Mouse (Mus musculus) central nervous system, embryonic 11.5 days (tissue): ENCODE results near the gene Gm10408. TPM values are rescaled to one million over a fixed set of nuclear protein-coding genes. Genes with fewer than 3 reads are reported as not detected.

Experiments
- polyA plus RNA-seq: library from polyadenylated mRNA; depleted of rRNA; stranded (reverse); fragments of >200 nt; gene quantifications from 2 replicates; pipeline ENCODE4 v1.2.3, GENCODE M21; 2012; rRNA removed

Gene Gm10408
- not detected in 2 replicates for polyA plus RNA-seq

DNA sequence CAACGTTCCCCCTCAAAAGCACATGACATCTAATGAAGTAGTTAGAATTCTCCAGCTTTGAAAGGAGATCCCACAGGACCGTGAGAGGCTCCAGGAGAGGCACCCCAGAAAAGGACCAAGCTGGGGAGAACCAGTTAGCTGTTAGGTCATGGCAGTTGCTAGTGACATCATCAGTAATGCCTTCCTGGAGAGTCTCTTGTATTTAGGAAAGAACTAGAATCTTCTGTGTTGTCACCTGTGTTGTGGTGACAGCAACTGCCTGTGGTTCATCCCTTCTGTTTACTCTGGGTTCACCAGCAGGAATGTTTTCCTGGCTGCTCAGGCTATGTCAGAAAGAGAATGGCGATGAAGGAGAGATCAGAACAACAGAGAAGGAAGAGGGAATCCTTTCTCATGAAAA, at the start of gene Gm10408:
TSS of gene Gm10408 (plus strand) at position 301 of the 400 bp plus-strand sequence.

DNA sequence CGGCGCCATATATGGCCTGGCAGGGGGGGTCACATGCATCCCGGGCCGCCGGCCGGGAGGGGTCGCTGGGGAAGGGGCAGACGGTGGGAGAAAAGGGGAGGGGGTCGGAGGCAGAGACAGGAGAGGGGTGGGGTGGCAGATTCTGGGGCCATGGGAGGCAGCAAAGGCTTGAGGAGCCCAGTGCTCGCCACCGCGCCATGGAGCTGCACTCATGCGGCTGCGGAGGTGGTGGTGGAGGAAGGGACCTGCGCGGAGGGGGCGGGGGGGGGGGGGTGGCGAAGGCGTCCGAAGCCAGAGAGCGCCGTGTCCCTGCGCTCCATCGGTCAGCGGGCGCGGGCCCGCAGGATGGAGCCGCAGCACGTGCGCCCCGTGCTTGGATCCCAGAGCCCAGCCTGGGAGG, 36.9 kb upstream of the Gm10408 start, which contains the start of gene Gm10409:
TSS of gene Gm10409 (plus strand) at position 301 of the 400 bp plus-strand sequence.

DNA sequence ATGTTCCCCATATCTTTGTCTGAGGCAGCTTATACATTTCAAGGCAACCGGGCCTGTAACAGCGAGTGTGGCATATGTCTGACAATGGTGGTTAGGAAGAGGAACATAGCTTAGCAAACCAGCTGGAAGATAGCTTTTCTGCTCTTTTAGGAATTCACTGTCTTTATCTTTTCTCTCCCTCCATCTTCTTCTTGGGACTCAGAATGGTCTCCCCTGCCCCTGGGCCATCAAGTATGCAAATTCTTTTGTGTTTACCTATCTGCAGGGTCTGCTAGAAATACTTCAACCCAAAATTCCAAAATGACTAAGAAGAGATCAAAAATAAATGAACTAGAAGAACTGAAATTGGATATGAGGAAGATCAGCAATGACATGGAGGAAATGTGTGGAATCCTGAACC, 21.4 kb upstream of the Gm10408 start, which contains the start of gene Gm3005:
TSS of gene Gm3005 (plus strand) at position 301 of the 400 bp plus-strand sequence.

Other genes with a start within 250 kb of the Gm10408 start
- 3.3 and 5.2 TPM in 2 replicates for gene D830030K20Rik, start 240.9 kb upstream of the Gm10408 start, polyA plus RNA-seq
- gene Gm2956, start 116.8 kb upstream of the Gm10408 start, polyA plus RNA-seq: not detected in 2 replicates
- gene Gm10413, start 54.3 kb upstream of the Gm10408 start, polyA plus RNA-seq: not detected in 2 replicates
- gene Gm10409, start 36.8 kb upstream of the Gm10408 start, polyA plus RNA-seq: 1.1 and 2.1 TPM in 2 replicates
- gene Gm3005, start 21.3 kb upstream of the Gm10408 start, polyA plus RNA-seq: 2.0 and 3.7 TPM in 2 replicates
- not detected in 2 replicates for gene Gm3012, start 185.1 kb downstream of the Gm10408 start, polyA plus RNA-seq
- 1.1 and 2.1 TPM in 2 replicates for gene Gm3020, start 202.7 kb downstream of the Gm10408 start, polyA plus RNA-seq
- gene Gm3043, start 239.4 kb downstream of the Gm10408 start, polyA plus RNA-seq: not detected in 2 replicates